Mouse (Mus musculus): ENCODE measurements around the gene Esp6.

DNA sequence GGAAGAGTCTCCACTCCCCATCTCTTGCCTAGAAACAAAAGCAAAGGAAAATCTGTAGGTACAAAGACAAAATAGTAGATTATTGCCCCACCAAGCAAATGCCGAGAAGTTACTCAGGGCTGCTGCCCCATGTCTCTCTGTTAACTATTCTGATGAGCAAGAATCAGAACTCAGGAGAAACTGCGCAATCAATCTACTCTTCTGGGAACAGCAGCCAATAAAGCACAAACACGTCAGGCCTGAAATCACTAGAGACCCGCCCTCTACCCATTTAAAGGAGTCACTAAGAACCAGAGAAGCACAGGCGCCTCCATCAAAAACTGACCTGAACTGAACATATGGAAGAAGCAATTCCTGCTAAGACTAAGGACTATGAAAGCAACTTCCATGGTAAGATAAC, at the start of gene Esp6:
- no peak for TF ChIP-seq CTCF (IDR thresholded peaks at IDR 0.05; ENCODE audit: extremely low read depth, insufficient read depth, insufficient read length, insufficient replicate concordance)
- no peak for TF ChIP-seq POLR2A (IDR thresholded peaks at IDR 0.05; ENCODE audit: low read depth, low read length)

Measured in spleen, adult 2 months (tissue).